Mouse (Mus musculus): ENCODE measurements around the gene Casc3.

GRCm38 (mm10) chr11:98808417-98808816 is 3.7 kb downstream of the Casc3 start:
- TF ChIP-seq POLR2A (IDR thresholded peaks at IDR 0.05; ENCODE audit: extremely low read depth, insufficient read depth, low read length) (no peak), CTCF (IDR thresholded peaks at IDR 0.05; ENCODE audit: extremely low read depth, insufficient read depth, low read length) (no peak)

Measured in cortical plate, adult 2 months (tissue).